ENCODE assay signal across 9 mouse cellular contexts in the genomic region with DNA sequence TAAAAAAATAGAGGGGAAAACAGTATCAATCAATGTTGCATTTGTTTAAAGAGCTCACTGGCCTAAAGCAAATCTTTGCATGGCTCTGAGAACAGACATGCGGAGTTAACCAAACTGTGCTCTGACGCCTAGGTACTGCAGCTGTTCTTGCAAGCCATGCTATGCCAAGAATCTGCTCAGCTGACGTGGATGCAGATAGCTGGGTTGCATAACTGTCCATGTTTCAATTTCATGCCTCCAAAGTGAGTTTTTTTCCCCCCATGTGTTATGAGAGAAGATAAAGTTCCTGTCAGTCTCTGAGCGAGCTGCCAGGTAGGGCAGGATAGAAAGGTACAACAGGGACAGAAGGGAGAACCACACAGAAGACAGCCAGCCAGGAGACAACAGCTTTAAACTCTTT. TPM values are rescaled to one million over a fixed set of nuclear protein-coding genes. Genes with fewer than 3 reads are reported as not detected.
A peak's percentile ranks its signal among the peaks of the same experiment; 100 is the strongest.
DNase-seq lines count a peak whose midpoint lies in the region; ATAC-seq lines count a peak whose summit lies in the region.
"Had no signal": no experiment of that assay in that cellular context is flagged by ENCODE, and none has a peak within 500 bp of the region (broad histone marks: within the 10 kb centered on the region; RNA-seq: fewer than 3 reads in every experiment).

No protein-coding gene starts in this region.

- 71% methylated on average over 4 of the region's 4 CpGs for WGBS in midbrain, embryonic 10.5 days

- no peak overlapping the region for H3K27ac ChIP-seq in midbrain, embryonic 10.5 days (replicated peaks)
- H3K27ac ChIP-seq: kidney, embryonic 15.5 days had no signal

- no peak for ATAC-seq in megakaryocyte-erythroid progenitor cell, adult 5-6 weeks (replicated peaks; ENCODE audit: low FRiP score, low TSS enrichment, poor library complexity, severe bottlenecking)

- no peaks in the 10 kb centered on the region for H3K36me3 ChIP-seq in midbrain, embryonic 10.5 days
- H3K36me3 ChIP-seq: kidney, embryonic 15.5 days had no signal

- no peaks in the 10 kb centered on the region for H3K27me3 ChIP-seq in midbrain, embryonic 10.5 days (ENCODE audit: low read depth, poor library complexity, severe bottlenecking)
- H3K27me3 ChIP-seq: kidney, embryonic 15.5 days had no signal

- peak; percentile 26 for DNase-seq in adrenal gland, postnatal 10 days
- DNase-seq in adrenal gland, adult 18-20 months (ENCODE audit: low spot score in 2 of 2): no peak
- DNase-seq in right cerebral cortex, postnatal 25 days: peak; percentile 40
- DNase-seq in right cerebral cortex, postnatal 10 days (ENCODE audit: low spot score in 2 of 2): no peak
- peak; percentile 78 for DNase-seq in layer of hippocampus, adult 9-11 months
- peak; percentile 20 for DNase-seq in naive thymus-derived CD4-positive, alpha-beta T cell, adult 2 months (ENCODE audit: low read depth)
- no peak for DNase-seq in midbrain, embryonic 10.5 days (ENCODE audit: low spot score)

- peaks cover 23% of the 10 kb centered on the region for H3K4me1 ChIP-seq in midbrain, embryonic 10.5 days

- no peaks in the 10 kb centered on the region for H3K9me3 ChIP-seq in midbrain, embryonic 10.5 days (replicated peaks)
- H3K9me3 ChIP-seq: kidney, embryonic 15.5 days had no signal

- H3K4me3 ChIP-seq in midbrain, embryonic 10.5 days: no peak overlapping the region
- H3K4me3 ChIP-seq: kidney, embryonic 15.5 days had no signal

RNA-seq across cellular contexts. Expression of a gene that starts 44.2 kb away (rescaled TPM):
- 1 to 10 TPM; 6.4 to 7.4 TPM for total RNA-seq in adrenal gland, postnatal 10 days (2021)
- total RNA-seq in adrenal gland, adult 18-20 months (2021): 1 to 10 TPM; 3.1 to 3.5 TPM
- total RNA-seq in megakaryocyte-erythroid progenitor cell, adult 5-6 weeks (2014; fragmentation: Nextera tagmentation): not detected in 2 replicates
- total RNA-seq in megakaryocyte-erythroid progenitor cell, adult 5-6 weeks (2017): not detected in 2 replicates
- not detected in 2 replicates for polyA plus RNA-seq in midbrain, embryonic 10.5 days (2016; fragmentation: Nextera tagmentation; extraction: Ambion mirVana)

Comparison
In these comparisons a context has a peak if more than half of its experiments do, and no peak if none do; other contexts are left out.
1. DNase-seq: peak in adrenal gland, postnatal 10 days (single experiment), right cerebral cortex, postnatal 25 days (single experiment), layer of hippocampus, adult 9-11 months (single experiment) and naive thymus-derived CD4-positive, alpha-beta T cell, adult 2 months (single experiment); none in adrenal gland, adult 18-20 months (0 of 2), right cerebral cortex, postnatal 10 days (0 of 2) and midbrain, embryonic 10.5 days (single experiment).
2. RNA of a gene that starts 44.2 kb away (total RNA-seq): 6.4 to 7.4 TPM in adrenal gland, postnatal 10 days and 3.1 to 3.5 TPM in adrenal gland, adult 18-20 months; not detected in megakaryocyte-erythroid progenitor cell, adult 5-6 weeks; every median in the first group is over 4 times any median in the second.